Mouse (Mus musculus): ENCODE data around the gene Ankrd27. TPM values are rescaled to one million over a fixed set of nuclear protein-coding genes. Genes with fewer than 3 reads are reported as not detected.
A peak's percentile ranks its signal among the peaks of the same experiment; 100 is the strongest.

The Ankrd27 gene
- total and polyA plus RNA-seq, 2 experiments from 2014 or later: 13.9 to 25.5 TPM

DNA sequence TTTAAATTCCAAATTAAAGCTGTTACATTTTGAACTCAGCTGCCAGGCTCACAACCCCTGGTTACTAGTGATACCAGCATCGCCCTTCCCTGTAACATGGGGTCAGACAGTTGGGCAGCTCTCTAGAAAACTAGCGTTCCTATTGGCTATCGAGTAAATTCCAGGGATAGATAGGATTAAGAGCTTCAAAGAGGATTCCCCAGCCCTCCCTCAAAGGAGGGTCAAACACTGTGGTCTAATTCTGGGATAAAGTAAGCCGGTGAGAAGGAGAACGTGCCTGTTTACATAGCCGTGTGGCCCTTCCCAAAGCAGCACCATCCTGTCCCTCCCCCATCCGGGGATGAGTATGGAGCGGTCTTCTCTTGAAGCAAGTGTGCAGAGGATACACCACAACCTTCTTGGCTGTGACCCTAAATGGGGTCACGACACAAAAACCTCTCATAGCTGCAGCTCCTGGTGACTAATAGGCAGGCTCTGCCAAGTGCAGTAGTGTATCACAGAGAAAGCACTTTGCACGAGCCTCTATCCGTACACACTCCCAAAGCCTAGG lies 2.5 kb upstream of the Ankrd27 start:
- 9% methylated on average over 11 of the region's 11 CpGs for WGBS
- no peak overlapping the region for H3K4me3 ChIP-seq (ENCODE audit: low read depth, low read length)
- peaks cover 15% of the 10 kb centered on the region for H3K4me1 ChIP-seq (ENCODE audit: insufficient read depth)
- no peak for DNase-seq
- no peak for ATAC-seq
- no peaks in the 10 kb centered on the region for H3K36me3 ChIP-seq (ENCODE audit: insufficient read depth)
- H3K27me3 ChIP-seq (ENCODE audit: insufficient read depth, low read length): peaks cover 22% of the 10 kb centered on the region
- no peak for TF ChIP-seq CTCF (IDR thresholded peaks at IDR 0.05; ENCODE audit: low read depth)
- no peak overlapping the region for H3K4me2 ChIP-seq (ENCODE audit: low read depth)
- H3K9me3 ChIP-seq (ENCODE audit: low read length): no peaks in the 10 kb centered on the region
- H3K27ac ChIP-seq (ENCODE audit: low read depth, low read length): no peak overlapping the region
- H3K9ac ChIP-seq: no peak overlapping the region

DNA sequence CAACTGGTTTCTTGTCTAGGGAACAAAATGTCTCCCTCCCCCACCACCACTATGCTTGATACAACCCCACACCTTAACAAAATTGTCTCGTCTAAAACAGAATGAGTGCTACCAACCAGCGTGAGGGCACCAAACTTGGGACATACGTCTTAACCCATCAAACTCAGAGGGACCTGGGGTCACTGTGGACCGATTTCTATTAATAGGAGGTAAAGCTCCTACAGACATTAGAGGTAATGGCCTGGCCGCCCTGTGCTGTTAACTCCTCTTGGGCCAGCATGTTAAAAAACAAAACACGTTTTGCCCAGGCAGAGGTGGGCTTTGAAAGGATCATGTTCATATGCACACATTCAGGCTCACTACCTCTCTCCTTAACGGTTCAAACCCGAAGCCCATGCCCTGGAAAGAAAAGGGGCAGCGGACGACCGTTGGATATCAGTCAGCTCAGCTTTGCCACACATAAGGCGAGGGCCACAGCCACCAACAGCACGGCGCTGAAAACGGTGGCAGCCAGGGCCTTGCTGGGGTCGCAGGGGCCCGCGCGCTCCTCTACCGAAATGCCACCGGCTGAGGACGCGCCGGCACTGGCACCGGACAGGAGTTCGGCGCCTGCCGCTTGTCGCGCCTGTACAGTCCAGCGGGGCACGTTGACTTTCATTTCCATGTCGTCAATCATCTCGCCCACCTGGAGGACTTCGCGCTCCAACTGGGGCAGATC lies 1.8 kb upstream of the Ankrd27 start:
- H3K4me3 ChIP-seq (ENCODE audit: low read depth, low read length): peak overlapping the region; percentile 83
- TF ChIP-seq CTCF (IDR thresholded peaks at IDR 0.05; ENCODE audit: low read depth): no peak
- WGBS: 6% methylated on average over 36 of the region's 36 CpGs
- no peaks in the 10 kb centered on the region for H3K9me3 ChIP-seq (ENCODE audit: low read length)
- no peak for ATAC-seq
- no peak overlapping the region for H3K27ac ChIP-seq (ENCODE audit: low read depth, low read length)
- H3K9ac ChIP-seq: peak overlapping the region; percentile 37
- peak overlapping the region; percentile 99 for H3K4me2 ChIP-seq (ENCODE audit: low read depth)
- H3K27me3 ChIP-seq (ENCODE audit: insufficient read depth, low read length): peaks cover 22% of the 10 kb centered on the region
- H3K4me1 ChIP-seq (ENCODE audit: insufficient read depth): peaks cover 15% of the 10 kb centered on the region
- no peaks in the 10 kb centered on the region for H3K36me3 ChIP-seq (ENCODE audit: insufficient read depth)
- DNase-seq: no peak

DNA sequence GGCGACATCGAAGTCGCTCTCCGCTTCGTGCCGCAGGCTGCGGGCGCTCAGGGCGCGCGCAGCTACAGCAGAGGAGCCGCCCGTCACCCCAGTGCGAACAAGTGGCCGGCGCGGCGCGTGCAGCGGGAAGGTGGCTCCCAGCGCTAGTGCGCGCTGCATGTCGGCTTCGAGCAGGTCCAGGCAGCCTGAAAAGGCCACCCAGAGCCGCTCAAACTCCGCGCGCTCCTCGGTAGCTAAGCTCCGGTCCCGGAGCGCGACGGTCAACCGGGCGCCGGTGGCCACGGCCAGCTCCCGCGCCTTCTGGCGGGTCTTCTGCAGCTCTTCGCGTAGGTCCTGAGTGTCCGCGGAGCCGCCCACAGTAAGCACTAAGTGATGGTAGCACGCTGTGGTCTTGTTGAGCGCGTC lies 1.3 kb upstream of the Ankrd27 start:
- Histone ChIP-seq H3K27ac (ENCODE audit: low read depth, low read length) (no peak overlapping the region), H3K9ac (peak overlapping the region; percentile 37), H3K9me3 (ENCODE audit: low read length) (no peaks in the 10 kb centered on the region), H3K4me3 (ENCODE audit: low read depth, low read length) (peak overlapping the region; percentile 83), H3K36me3 (ENCODE audit: insufficient read depth) (no peaks in the 10 kb centered on the region), H3K4me2 (ENCODE audit: low read depth) (peak overlapping the region; percentile 99), H3K27me3 (ENCODE audit: insufficient read depth, low read length) (peaks cover 22% of the 10 kb centered on the region), H3K4me1 (ENCODE audit: insufficient read depth) (peaks cover 15% of the 10 kb centered on the region)
- ATAC-seq: no peak
- WGBS: 1% methylated on average over 50 of the region's 50 CpGs
- peak; percentile 28 for DNase-seq
- no peak for TF ChIP-seq CTCF (IDR thresholded peaks at IDR 0.05; ENCODE audit: low read depth)

DNA sequence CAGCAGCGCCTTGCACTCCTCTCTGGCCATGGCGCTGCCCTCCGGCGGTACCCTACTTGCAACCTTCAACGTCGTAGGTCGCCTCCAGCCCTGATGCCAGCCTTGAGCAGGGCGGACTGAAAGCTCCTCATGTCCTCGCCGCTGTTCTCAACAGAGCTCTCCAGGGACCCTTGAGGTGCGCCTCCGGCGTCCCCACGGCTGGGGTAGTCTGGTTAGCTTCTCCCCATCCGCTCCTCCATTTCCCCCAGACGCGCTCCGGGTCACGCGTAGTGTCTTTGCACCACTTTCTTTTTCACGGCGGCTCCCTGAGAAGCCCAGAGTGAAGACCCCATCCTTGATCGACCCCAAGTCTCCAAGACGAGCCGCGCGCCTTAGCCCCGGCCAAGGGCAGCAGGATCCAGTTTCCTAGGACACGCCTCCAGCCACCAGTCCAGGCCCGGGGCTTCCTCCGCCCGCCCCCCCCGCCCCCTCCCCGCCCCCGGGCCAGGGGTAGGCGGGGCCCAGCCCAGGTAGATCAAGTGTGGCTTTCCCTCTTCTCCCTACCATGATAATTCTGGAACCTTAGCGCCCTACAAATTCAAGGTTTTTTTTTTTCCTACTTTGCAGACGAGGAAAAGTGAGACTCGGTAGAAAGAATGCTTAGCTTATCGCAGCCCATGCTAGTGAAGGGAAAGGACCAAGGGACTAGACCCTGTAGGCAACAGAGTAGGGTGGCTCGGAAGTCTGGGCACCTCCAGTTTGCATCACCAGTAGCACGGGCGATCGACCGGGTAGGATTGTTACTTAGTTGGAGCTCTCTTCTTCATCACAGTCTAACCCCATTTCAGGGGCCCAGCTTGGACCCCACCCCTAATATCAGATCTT lies 621 bp upstream of the Ankrd27 start, which contains the start of gene Rgs9bp:
Rgs9bp (minus strand) TSS at position 392 of the 864 bp plus-strand sequence.
- DNase-seq: peak; percentile 16
- Histone ChIP-seq H3K4me1 (ENCODE audit: insufficient read depth) (peaks cover 15% of the 10 kb centered on the region), H3K27ac (ENCODE audit: low read depth, low read length) (0 out of 2 replicates have a peak within 1 kb of the TSS, but pooled peaks have one; percentile 29), H3K4me2 (ENCODE audit: low read depth) (peak within 1 kb of the TSS; percentile 99), H3K36me3 (ENCODE audit: insufficient read depth) (no peaks in the 10 kb centered on the region), H3K9ac (peak within 1 kb of the TSS; percentile 73), H3K4me3 (ENCODE audit: low read depth, low read length) (peak within 1 kb of the TSS; percentile 83), H3K9me3 (ENCODE audit: low read length) (no peaks in the 10 kb centered on the region), H3K27me3 (ENCODE audit: insufficient read depth, low read length) (peaks cover 22% of the 10 kb centered on the region)
- 3% methylated on average over 45 of the region's 45 CpGs for WGBS
- no peak for TF ChIP-seq CTCF (IDR thresholded peaks at IDR 0.05; ENCODE audit: low read depth)
- ATAC-seq: peak; percentile 63

DNA sequence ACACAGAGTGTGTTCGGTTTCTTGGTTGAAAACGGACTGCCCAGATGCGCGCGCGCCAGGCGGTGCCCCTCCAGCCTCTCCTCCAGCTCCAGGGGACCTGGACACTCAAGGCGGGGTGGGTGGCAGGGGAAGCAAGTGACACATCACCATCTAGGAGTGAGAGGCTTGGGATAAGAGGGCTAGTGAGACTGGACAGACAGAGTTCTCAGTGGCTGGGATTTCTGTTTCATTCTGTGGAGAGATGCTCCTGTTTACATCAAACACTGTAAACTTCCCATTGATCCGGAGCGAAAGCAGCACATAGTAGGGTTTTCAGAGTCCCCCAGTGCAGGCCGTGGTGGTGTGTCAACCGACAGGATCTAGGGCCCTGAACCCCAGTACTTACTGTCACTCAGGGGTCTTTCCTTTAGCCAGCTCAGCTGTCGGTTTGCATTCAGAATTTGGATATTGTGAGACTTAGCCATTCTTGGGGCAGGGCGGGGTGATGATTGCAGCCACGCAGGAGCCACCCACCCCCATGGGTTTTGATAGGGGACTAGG lies 932 bp downstream of the Ankrd27 start:
- Histone ChIP-seq H3K9me3 (ENCODE audit: low read length) (no peaks in the 10 kb centered on the region), H3K4me3 (ENCODE audit: low read depth, low read length) (peak overlapping the region; percentile 83), H3K4me1 (ENCODE audit: insufficient read depth) (peaks cover 15% of the 10 kb centered on the region), H3K9ac (peak overlapping the region; percentile 73), H3K36me3 (ENCODE audit: insufficient read depth) (0 out of 2 replicates have a peak, but pooled peaks cover 2% of the 10 kb centered on the region), H3K27me3 (ENCODE audit: insufficient read depth, low read length) (peaks cover 22% of the 10 kb centered on the region), H3K4me2 (ENCODE audit: low read depth) (peak overlapping the region; percentile 99), H3K27ac (ENCODE audit: low read depth, low read length) (peak overlapping the region; percentile 29; the same call in 1 of the 2 replicates)
- ATAC-seq (no peak), DNase-seq (no peak)
- WGBS: 18% methylated on average over 15 of the region's 15 CpGs
- TF ChIP-seq CTCF (IDR thresholded peaks at IDR 0.05; ENCODE audit: low read depth): no peak

DNA sequence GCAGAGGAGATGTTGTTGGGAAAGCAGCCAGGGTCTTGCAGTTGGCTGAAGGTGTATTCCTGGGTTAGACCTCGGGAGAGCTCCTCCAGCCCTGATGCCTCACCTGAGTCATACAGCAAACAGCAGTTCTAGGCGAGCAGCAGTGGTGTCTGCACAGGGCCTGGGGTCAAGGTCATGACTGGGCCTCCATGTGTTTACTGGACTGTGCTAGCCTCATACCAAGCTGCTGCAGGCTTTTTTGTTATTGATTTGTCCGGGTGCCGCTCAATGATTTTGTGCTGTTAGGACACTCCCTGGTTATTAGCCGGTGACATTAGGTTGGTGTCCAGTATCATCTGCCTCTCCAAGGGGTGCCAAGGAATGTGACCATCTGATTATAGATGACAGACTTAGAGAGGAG lies 1.7 kb downstream of the Ankrd27 start:
- Histone ChIP-seq H3K9me3 (ENCODE audit: low read length) (no peaks in the 10 kb centered on the region), H3K4me3 (ENCODE audit: low read depth, low read length) (no peak overlapping the region), H3K4me2 (ENCODE audit: low read depth) (0 out of 2 replicates have a peak overlapping the region, but pooled peaks have one; percentile 99), H3K27me3 (ENCODE audit: insufficient read depth, low read length) (peaks cover 19% of the 10 kb centered on the region), H3K9ac (no peak overlapping the region), H3K4me1 (ENCODE audit: insufficient read depth) (peaks cover 15% of the 10 kb centered on the region), H3K27ac (ENCODE audit: low read depth, low read length) (no peak overlapping the region), H3K36me3 (ENCODE audit: insufficient read depth) (0 out of 2 replicates have a peak, but pooled peaks cover 8% of the 10 kb centered on the region)
- 86% methylated on average over 5 of the region's 5 CpGs for WGBS
- DNase-seq (no peak), ATAC-seq (no peak)
- TF ChIP-seq CTCF (IDR thresholded peaks at IDR 0.05; ENCODE audit: low read depth): no peak

Data from forebrain, postnatal 0 days (tissue).